Mouse (Mus musculus): Measurements from ENCODE around the gene Lman2l. TPM values are rescaled to one million over a fixed set of nuclear protein-coding genes. Genes with fewer than 3 reads are reported as not detected.
A peak's percentile ranks its signal among the peaks of the same experiment; 100 is the strongest.

The Lman2l gene
- polyA plus RNA-seq, 1 experiment from 2014 or later, result 36.4 TPM

GRCm38 (mm10) chr1:36446841-36447240 lies 1.8 kb upstream of the Lman2l start:
- Histone ChIP-seq H3K9me3 (ENCODE audit: control insufficient read depth, low read length) (no peaks in the 10 kb centered on the region), H3K36me3 (ENCODE audit: control insufficient read depth, insufficient read depth, low read length) (no peaks in the 10 kb centered on the region; the same call in 1 of the 2 replicates), H3K27ac (replicated peaks; ENCODE audit: low read depth, low read length) (no peak overlapping the region), H3K4me1 (ENCODE audit: control insufficient read depth, insufficient read depth, low read length) (peaks cover 4% of the 10 kb centered on the region; the same call in 1 of the 2 replicates), H3K4me2 (ENCODE audit: low read depth, severe bottlenecking) (no peak overlapping the region), H3K4me3 (ENCODE audit: low read depth, low read length) (no peak overlapping the region), H3K9ac (ENCODE audit: low read length) (no peak overlapping the region), H3K27me3 (ENCODE audit: control insufficient read depth, insufficient read depth, low read length) (no peaks in the 10 kb centered on the region)
- 87% methylated on average over 5 of the region's 5 CpGs for WGBS
- no peak for ATAC-seq (ENCODE audit: insufficient number of reproducible peaks, low FRiP score, low TSS enrichment, low read depth)
- no peak for DNase-seq (ENCODE audit: low spot score)

DNA sequence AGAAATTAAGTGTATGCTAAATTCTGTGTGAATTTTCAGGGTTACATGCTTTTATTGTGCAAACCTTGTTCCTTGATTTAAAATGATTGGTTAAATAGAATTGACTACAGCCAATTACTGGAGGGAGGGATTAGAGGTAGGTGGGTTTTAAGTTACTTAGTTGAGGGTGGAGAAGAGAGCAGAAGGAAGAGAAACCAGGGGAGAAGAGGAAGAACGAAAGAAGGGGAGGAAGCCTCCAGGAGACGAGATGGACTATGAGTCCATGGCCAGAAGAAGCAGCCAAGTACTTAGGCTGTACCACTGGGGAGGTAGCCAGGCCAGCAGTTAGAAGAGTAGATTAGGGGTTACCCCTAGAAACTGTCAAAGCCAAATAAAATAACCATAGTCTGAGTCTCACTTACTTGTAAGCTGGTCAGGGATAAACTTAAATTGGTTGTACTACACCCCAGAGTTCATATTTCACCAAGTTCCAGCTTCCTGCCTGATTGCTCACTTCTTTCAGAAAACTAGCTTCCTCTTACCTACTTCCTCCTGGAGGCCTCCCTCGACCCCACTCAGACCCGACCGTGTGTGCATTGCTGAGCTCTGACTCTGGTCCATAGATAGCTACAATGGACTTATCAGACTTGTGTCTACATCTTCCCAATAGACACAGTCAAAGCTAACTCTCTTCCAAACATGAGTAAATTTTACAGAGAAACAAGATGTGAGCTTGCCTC lies 1.2 kb upstream of the Lman2l start:
- H3K36me3 ChIP-seq (ENCODE audit: control insufficient read depth, insufficient read depth, low read length), result no peaks in the 10 kb centered on the region; the same call in 1 of the 2 replicates
- no peaks in the 10 kb centered on the region for H3K9me3 ChIP-seq (ENCODE audit: control insufficient read depth, low read length)
- no peaks in the 10 kb centered on the region for H3K27me3 ChIP-seq (ENCODE audit: control insufficient read depth, insufficient read depth, low read length)

DNA sequence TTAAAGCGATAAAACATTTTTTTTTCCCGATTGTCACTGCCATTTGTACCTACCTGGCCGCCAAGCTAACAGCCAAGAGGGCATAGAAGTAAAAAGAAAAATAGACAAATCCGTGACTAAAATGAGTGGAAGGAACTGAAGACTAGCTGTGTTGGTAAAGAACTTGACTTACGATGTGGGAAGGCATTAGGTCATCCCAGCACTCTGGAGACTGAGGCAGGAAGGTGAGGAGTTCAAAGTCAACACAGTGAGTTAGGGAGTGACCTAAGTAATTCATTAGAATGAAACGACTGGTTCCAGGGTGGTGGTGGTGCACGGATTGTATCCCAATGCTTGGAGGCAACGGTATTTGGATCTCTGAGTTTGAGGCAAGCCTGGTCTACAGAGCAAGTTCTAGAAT lies 437 bp upstream of the Lman2l start:
- peak; percentile 40 for ATAC-seq (ENCODE audit: insufficient number of reproducible peaks, low FRiP score, low TSS enrichment, low read depth)
- no peak overlapping the region for H3K4me2 ChIP-seq (ENCODE audit: low read depth, severe bottlenecking)
- H3K36me3 ChIP-seq (ENCODE audit: control insufficient read depth, insufficient read depth, low read length), result no peaks in the 10 kb centered on the region; the same call in 1 of the 2 replicates
- peak overlapping the region; percentile 30; the same call in 1 of the 2 replicates for H3K27ac ChIP-seq (replicated peaks; ENCODE audit: low read depth, low read length)
- no peaks in the 10 kb centered on the region for H3K9me3 ChIP-seq (ENCODE audit: control insufficient read depth, low read length)
- DNase-seq (ENCODE audit: low spot score), result no peak
- H3K4me1 ChIP-seq (ENCODE audit: control insufficient read depth, insufficient read depth, low read length), result peaks cover 4% of the 10 kb centered on the region; the same call in 1 of the 2 replicates
- H3K4me3 ChIP-seq (ENCODE audit: low read depth, low read length), result no peak overlapping the region
- H3K27me3 ChIP-seq (ENCODE audit: control insufficient read depth, insufficient read depth, low read length), result no peaks in the 10 kb centered on the region
- H3K9ac ChIP-seq (ENCODE audit: low read length), result no peak overlapping the region
- 42% methylated on average over 8 of the region's 8 CpGs for WGBS

More for the DNA sequence above, 1.2 kb upstream of the Lman2l start:
- ATAC-seq (ENCODE audit: insufficient number of reproducible peaks, low FRiP score, low TSS enrichment, low read depth), result no peak
- Histone ChIP-seq H3K9ac (ENCODE audit: low read length) (no peak overlapping the region), H3K4me3 (ENCODE audit: low read depth, low read length) (no peak overlapping the region), H3K4me1 (ENCODE audit: control insufficient read depth, insufficient read depth, low read length) (peaks cover 4% of the 10 kb centered on the region; the same call in 1 of the 2 replicates), H3K4me2 (ENCODE audit: low read depth, severe bottlenecking) (no peak overlapping the region), H3K27ac (replicated peaks; ENCODE audit: low read depth, low read length) (no peak overlapping the region; the same call in 1 of the 2 replicates)
- WGBS, result 89% methylated on average over 5 of the region's 5 CpGs
- DNase-seq (ENCODE audit: low spot score), result no peak

GRCm38 (mm10) chr1:36441101-36441500 lies 4.0 kb downstream of the Lman2l start:
- H3K27ac ChIP-seq (replicated peaks; ENCODE audit: low read depth, low read length), result no peak overlapping the region
- WGBS, result 93% methylated on average over 4 of the region's 4 CpGs
- ATAC-seq (ENCODE audit: insufficient number of reproducible peaks, low FRiP score, low TSS enrichment, low read depth) (no peak), DNase-seq (ENCODE audit: low spot score) (no peak)
- H3K4me3 ChIP-seq (ENCODE audit: low read depth, low read length), result no peak overlapping the region
- no peaks in the 10 kb centered on the region for H3K9me3 ChIP-seq (ENCODE audit: control insufficient read depth, low read length)
- no peaks in the 10 kb centered on the region for H3K27me3 ChIP-seq (ENCODE audit: control insufficient read depth, insufficient read depth, low read length)
- H3K4me2 ChIP-seq (ENCODE audit: low read depth, severe bottlenecking), result no peak overlapping the region
- H3K9ac ChIP-seq (ENCODE audit: low read length), result no peak overlapping the region
- peaks cover 9% of the 10 kb centered on the region; the same call in 1 of the 2 replicates for H3K36me3 ChIP-seq (ENCODE audit: control insufficient read depth, insufficient read depth, low read length)
- H3K4me1 ChIP-seq (ENCODE audit: control insufficient read depth, insufficient read depth, low read length), result peaks cover 4% of the 10 kb centered on the region; the same call in 1 of the 2 replicates

DNA sequence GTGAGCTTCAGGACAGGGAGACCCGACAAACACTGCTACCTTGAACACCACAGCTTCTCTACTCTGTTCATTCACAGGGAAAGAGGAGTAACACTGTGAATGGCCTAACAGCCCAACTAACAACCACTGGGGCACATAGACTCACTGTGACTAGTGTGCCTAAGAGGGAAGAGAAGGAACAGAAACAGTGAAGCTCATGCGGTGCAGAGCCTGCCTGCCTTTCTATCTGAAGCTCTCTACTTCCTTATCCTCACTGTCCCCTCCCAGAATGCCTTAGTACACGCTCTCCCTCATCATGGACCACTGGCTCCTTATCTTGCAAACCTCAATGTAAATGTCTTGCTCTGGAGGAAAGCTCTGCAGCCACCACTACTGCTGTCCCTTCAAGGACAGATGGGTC lies 7.8 kb downstream of the Lman2l start:
- Histone ChIP-seq H3K27ac (replicated peaks; ENCODE audit: low read depth, low read length) (no peak overlapping the region), H3K4me3 (ENCODE audit: low read depth, low read length) (no peak overlapping the region), H3K4me2 (ENCODE audit: low read depth, severe bottlenecking) (no peak overlapping the region), H3K9ac (ENCODE audit: low read length) (no peak overlapping the region), H3K4me1 (ENCODE audit: control insufficient read depth, insufficient read depth, low read length) (no peaks in the 10 kb centered on the region), H3K27me3 (ENCODE audit: control insufficient read depth, insufficient read depth, low read length) (no peaks in the 10 kb centered on the region), H3K36me3 (ENCODE audit: control insufficient read depth, insufficient read depth, low read length) (peaks cover 11% of the 10 kb centered on the region; the same call in 1 of the 2 replicates), H3K9me3 (ENCODE audit: control insufficient read depth, low read length) (no peaks in the 10 kb centered on the region)
- DNase-seq (ENCODE audit: low spot score) (no peak), ATAC-seq (ENCODE audit: insufficient number of reproducible peaks, low FRiP score, low TSS enrichment, low read depth) (no peak)
- WGBS, result 95% methylated on average over 3 of the region's 3 CpGs

GRCm38 (mm10) chr1:36436515-36436914 lies 8.6 kb downstream of the Lman2l start:
- H3K36me3 ChIP-seq (ENCODE audit: control insufficient read depth, insufficient read depth, low read length), result peaks cover 11% of the 10 kb centered on the region; the same call in 1 of the 2 replicates
- no peak for ATAC-seq (ENCODE audit: insufficient number of reproducible peaks, low FRiP score, low TSS enrichment, low read depth)
- WGBS, result 92% methylated on average over 6 of the region's 6 CpGs

DNA sequence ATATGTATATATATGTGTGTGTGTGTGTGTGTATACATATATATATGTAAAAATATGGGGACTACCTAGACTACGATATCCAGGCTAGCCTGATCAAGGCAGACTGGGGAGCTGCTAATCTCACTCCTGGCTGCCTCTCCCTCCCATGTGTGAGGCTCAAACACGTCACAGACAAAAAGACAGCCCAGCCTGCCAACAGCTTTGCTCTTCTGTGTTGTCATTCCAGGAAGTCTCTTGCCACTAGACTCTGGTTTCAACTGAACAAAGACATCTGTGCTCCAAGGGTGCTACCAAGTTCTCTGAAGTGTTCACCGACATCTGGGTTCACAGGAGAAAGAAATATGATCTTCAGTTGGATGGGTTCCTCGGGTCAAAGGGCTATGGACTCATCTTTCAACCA lies 10.0 kb downstream of the Lman2l start:
- Histone ChIP-seq H3K27me3 (ENCODE audit: control insufficient read depth, insufficient read depth, low read length) (no peaks in the 10 kb centered on the region), H3K4me3 (ENCODE audit: low read depth, low read length) (no peak overlapping the region), H3K9me3 (ENCODE audit: control insufficient read depth, low read length) (no peaks in the 10 kb centered on the region), H3K4me1 (ENCODE audit: control insufficient read depth, insufficient read depth, low read length) (no peaks in the 10 kb centered on the region), H3K27ac (replicated peaks; ENCODE audit: low read depth, low read length) (no peak overlapping the region), H3K36me3 (ENCODE audit: control insufficient read depth, insufficient read depth, low read length) (peaks cover 13% of the 10 kb centered on the region; the same call in 1 of the 2 replicates), H3K4me2 (ENCODE audit: low read depth, severe bottlenecking) (no peak overlapping the region), H3K9ac (ENCODE audit: low read length) (no peak overlapping the region)
- WGBS, result 83% methylated on average over 4 of the region's 4 CpGs
- DNase-seq (ENCODE audit: low spot score) (no peak), ATAC-seq (ENCODE audit: insufficient number of reproducible peaks, low FRiP score, low TSS enrichment, low read depth) (no peak)

More at GRCm38 (mm10) chr1:36436515-36436914, 8.6 kb downstream of the Lman2l start:
- no peaks in the 10 kb centered on the region for H3K9me3 ChIP-seq (ENCODE audit: control insufficient read depth, low read length)
- no peak overlapping the region for H3K9ac ChIP-seq (ENCODE audit: low read length)
- H3K4me1 ChIP-seq (ENCODE audit: control insufficient read depth, insufficient read depth, low read length), result no peaks in the 10 kb centered on the region
- no peak for DNase-seq (ENCODE audit: low spot score)
- H3K4me3 ChIP-seq (ENCODE audit: low read depth, low read length), result no peak overlapping the region
- H3K27ac ChIP-seq (replicated peaks; ENCODE audit: low read depth, low read length), result no peak overlapping the region
- no peak overlapping the region for H3K4me2 ChIP-seq (ENCODE audit: low read depth, severe bottlenecking)
- no peaks in the 10 kb centered on the region for H3K27me3 ChIP-seq (ENCODE audit: control insufficient read depth, insufficient read depth, low read length)

GRCm38 (mm10) chr1:36433616-36434015 lies 11.5 kb downstream of the Lman2l start:
- Histone ChIP-seq H3K4me1 (ENCODE audit: control insufficient read depth, insufficient read depth, low read length) (no peaks in the 10 kb centered on the region), H3K4me2 (ENCODE audit: low read depth, severe bottlenecking) (no peak overlapping the region), H3K36me3 (ENCODE audit: control insufficient read depth, insufficient read depth, low read length) (peaks cover 15% of the 10 kb centered on the region), H3K4me3 (ENCODE audit: low read depth, low read length) (no peak overlapping the region), H3K9ac (ENCODE audit: low read length) (no peak overlapping the region), H3K27me3 (ENCODE audit: control insufficient read depth, insufficient read depth, low read length) (no peaks in the 10 kb centered on the region), H3K9me3 (ENCODE audit: control insufficient read depth, low read length) (no peaks in the 10 kb centered on the region), H3K27ac (replicated peaks; ENCODE audit: low read depth, low read length) (no peak overlapping the region)
- DNase-seq (ENCODE audit: low spot score) (no peak), ATAC-seq (ENCODE audit: insufficient number of reproducible peaks, low FRiP score, low TSS enrichment, low read depth) (no peak)
- WGBS, result 92% methylated on average over 3 of the region's 3 CpGs
